Mouse (Mus musculus) CH12.LX (cell line): ENCODE results near the gene Vstm2b. TPM values are rescaled to one million over a fixed set of nuclear protein-coding genes. Genes with fewer than 3 reads are reported as not detected.

Experiments
- DNase-seq: peaks from one replicate; pipeline ENCODE4 v3.0.0-alpha.2; 2013; ENCODE audit errors: extremely low read depth
- H3K27ac ChIP-seq: 2 replicates; pipeline ENCODE4 v1.5.1; 2012; ENCODE audit warnings: low read depth, mild to moderate bottlenecking, control low read depth, moderate library complexity; ENCODE audit not compliant: insufficient read depth
- H3K27me3 ChIP-seq: replicated peaks from 2 replicates; pipeline ENCODE3; 2012; ENCODE audit warnings: inconsistent platforms
- H3K36me3 ChIP-seq, 2 experiments: replicated peaks in 1 of 2; 2 replicates each; pipeline versions ENCODE3 to v1.6.1; 2012; ENCODE audit warnings: inconsistent platforms in 1 of 2, low read length in 1 of 2, mild to moderate bottlenecking in 1 of 2, mixed read lengths in 1 of 2, moderate library complexity in 1 of 2; ENCODE audit not compliant: control insufficient read depth in 1 of 2, insufficient read depth in 1 of 2
- H3K4me1 ChIP-seq, 2 experiments: 2 replicates each; pipeline ENCODE4 v1.6.1; 2012; ENCODE audit warnings: inconsistent platforms in 1 of 2, moderate library complexity in 1 of 2; ENCODE audit not compliant: insufficient read depth in 2 of 2, control insufficient read depth in 1 of 2
- H3K4me2 ChIP-seq: 2 replicates; pipeline ENCODE4 v1.6.1; 2012; ENCODE audit warnings: low read depth, mild to moderate bottlenecking, control low read depth; ENCODE audit not compliant: poor library complexity, insufficient read depth, severe bottlenecking
- H3K4me3 ChIP-seq, 3 experiments: fragments of 150-350 bp in 1 of 3; sonication (generic) in 1 of 3; replicated peaks in 1 of 3; 2 replicates each; pipeline versions ENCODE3 to v1.5.1; 2011 to 2012; ENCODE audit warnings: low read depth in 2 of 3, low read length in 2 of 3, mild to moderate bottlenecking in 2 of 3, moderate library complexity in 2 of 3, control low read depth in 1 of 3, improper control_type of control experiment in 1 of 3, inconsistent platforms in 1 of 3, mixed read lengths in 1 of 3; ENCODE audit not compliant: poor library complexity in 1 of 3
- H3K79me2 ChIP-seq: replicated peaks from 2 replicates; pipeline ENCODE4 v1.6.1; 2012; ENCODE audit warnings: mild to moderate bottlenecking, moderate library complexity; ENCODE audit not compliant: control insufficient read depth, poor library complexity, insufficient read depth, severe bottlenecking; ENCODE audit errors: extremely low read depth
- H3K9ac ChIP-seq: 2 replicates; pipeline ENCODE4 v1.6.1; 2012; ENCODE audit warnings: low read depth, mild to moderate bottlenecking, control low read depth, moderate library complexity; ENCODE audit not compliant: insufficient read depth
- H3K9me3 ChIP-seq: replicated peaks from 2 replicates; pipeline ENCODE3; 2012; ENCODE audit warnings: low read length, inconsistent platforms, mixed read lengths
- CHD2 ChIP-seq: IDR thresholded peaks from 2 replicates; pipeline ENCODE4 v1.6.1; 2011; ENCODE audit warnings: low read length, improper control_type of control experiment
- CTCF ChIP-seq, 2 experiments: IDR thresholded peaks in 1 of 2; conservative IDR thresholded peaks in 1 of 2; 2 replicates each; pipeline ENCODE4 v1.5.1; 2011 to 2012; ENCODE audit warnings: low read depth in 2 of 2, low read length in 2 of 2, improper control_type of control experiment in 1 of 2, inconsistent platforms in 1 of 2, mild to moderate bottlenecking in 1 of 2, moderate library complexity in 1 of 2
- ELF1 ChIP-seq: IDR thresholded peaks from 2 replicates; pipeline ENCODE4 v1.6.1; 2014; ENCODE audit warnings: low read depth, mild to moderate bottlenecking, inconsistent platforms, low read length, improper control_type of control experiment
- EP300 ChIP-seq: IDR thresholded peaks from 2 replicates; pipeline ENCODE4 v1.6.1; 2011; ENCODE audit warnings: low read length, improper control_type of control experiment
- GABPA ChIP-seq: IDR thresholded peaks from 2 replicates; pipeline ENCODE4 v1.6.1; 2012; ENCODE audit warnings: low read depth, low read length, improper control_type of control experiment, inconsistent platforms; ENCODE audit not compliant: insufficient replicate concordance
- HCFC1 ChIP-seq: IDR thresholded peaks from 2 replicates; pipeline ENCODE4 v1.6.1; 2012; ENCODE audit warnings: low read depth, mild to moderate bottlenecking, inconsistent platforms, low read length, improper control_type of control experiment
- JUN ChIP-seq: IDR thresholded peaks from 2 replicates; pipeline ENCODE4 v1.6.1; 2011; ENCODE audit warnings: low read depth, mild to moderate bottlenecking, low read length, improper control_type of control experiment, moderate library complexity; ENCODE audit not compliant: insufficient read depth
- MAZ ChIP-seq: IDR thresholded peaks from 2 replicates; pipeline ENCODE4 v1.6.1; 2012; ENCODE audit warnings: low read depth, mild to moderate bottlenecking, inconsistent platforms, low read length, improper control_type of control experiment, moderate library complexity
- MXI1 ChIP-seq: IDR thresholded peaks from 2 replicates; pipeline ENCODE4 v1.6.1; 2011; ENCODE audit warnings: mild to moderate bottlenecking, low read depth, low read length, improper control_type of control experiment
- NELFE ChIP-seq: IDR thresholded peaks from 2 replicates; pipeline ENCODE4 v1.6.1; 2011; ENCODE audit warnings: low read depth, low read length, improper control_type of control experiment
- PAX5 ChIP-seq: IDR thresholded peaks from 2 replicates; pipeline ENCODE4 v1.6.1; 2012; ENCODE audit warnings: low read length, inconsistent platforms, mixed read lengths
- RAD21 ChIP-seq: IDR thresholded peaks from 2 replicates; pipeline ENCODE4 v1.6.1; 2011; ENCODE audit warnings: low read depth, mild to moderate bottlenecking, low read length, improper control_type of control experiment, moderate library complexity
- SMC3 ChIP-seq: IDR thresholded peaks from 2 replicates; pipeline ENCODE4 v1.6.1; 2011; ENCODE audit warnings: low read depth, low read length, improper control_type of control experiment
- TCF12 ChIP-seq: IDR thresholded peaks from 2 replicates; pipeline ENCODE4 v1.6.1; 2014; ENCODE audit warnings: low read depth, mild to moderate bottlenecking, inconsistent platforms, low read length, improper control_type of control experiment
- ZKSCAN1 ChIP-seq: IDR thresholded peaks from 2 replicates; pipeline ENCODE4 v1.6.1; 2012; ENCODE audit warnings: low read depth, inconsistent platforms, low read length, improper control_type of control experiment, borderline replicate concordance
- dilution Hi-C: fragments of 300-500 bp; cut with MboI; formaldehyde crosslinking; loops from 2 replicates; pipeline ENCODE4 v1.14.3; 2020; ENCODE audit warnings: low sequenced_read_pairs; ENCODE audit not compliant: extremely low pct_unique_long_range_greater_than_20kb, extremely low pct_ligation_motif_present
- in situ Hi-C: fragments of 300-500 bp; cut with MboI; formaldehyde crosslinking; loops from 3 replicates; pipeline ENCODE4 v1.14.3; 2019; ENCODE audit warnings: low sequenced_read_pairs, low pct_ligation_motif_present, low pct_unique_long_range_greater_than_20kb, mixed read lengths
- polyA plus RNA-seq: library from polyadenylated mRNA; unstranded; fragments of >175 nt; gene quantifications from 2 replicates; pipeline ENCODE4 v1.2.1, GENCODE M21; 2012; ENCODE audit warnings: low read depth; ENCODE audit not compliant: insufficient read length
- total RNA-seq, 2 experiments: library from RNA; depleted of rRNA; stranded (reverse); fragments of 300-350 nt in 1 of 2; fragments of >200 nt in 1 of 2; gene quantifications; 2 replicates each; pipeline ENCODE4 v1.2.3; 2012 to 2014

Vstm2b gene
- total and polyA plus RNA-seq, 3 experiments: not detected

DNA sequence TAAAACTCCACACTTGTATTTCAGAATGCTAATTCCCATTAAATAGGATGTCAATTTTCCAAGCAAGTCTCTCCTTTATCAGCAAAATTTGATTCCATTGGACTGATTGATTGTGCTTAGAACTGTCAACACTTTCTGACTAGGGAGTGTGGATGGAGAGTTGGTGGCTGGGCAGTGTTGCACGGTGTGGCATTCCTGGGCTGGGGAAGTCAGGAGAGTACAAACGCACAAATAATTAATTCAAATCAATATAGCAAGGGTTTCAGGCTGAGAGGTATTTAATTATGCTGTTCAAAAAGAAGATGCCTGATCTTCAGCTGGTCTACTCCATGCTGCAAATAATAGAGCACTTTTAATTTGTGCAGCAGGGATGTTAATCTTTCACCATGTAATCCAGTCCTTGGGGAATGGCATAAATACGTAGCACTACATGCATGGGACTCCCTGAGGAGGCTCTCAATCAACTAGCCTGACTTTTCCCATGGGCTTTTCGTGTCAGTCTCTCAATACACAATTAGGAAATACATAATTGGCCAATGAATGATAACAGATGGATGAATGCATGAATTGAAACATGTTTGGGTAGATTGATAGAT, 38.6 kb downstream of the Vstm2b start:
- DNase-seq: no peak
- no peaks in the 10 kb centered on the region for H3K79me2 ChIP-seq
- no peak overlapping the region for H3K27ac ChIP-seq
- in situ Hi-C loops: no loop called here
- H3K9ac ChIP-seq: no peak overlapping the region
- dilution Hi-C loops: no loop called here
- H3K9me3 ChIP-seq: no peaks in the 10 kb centered on the region
- TF ChIP-seq CHD2: no peak
- TF ChIP-seq GABPA: no peak
- TF ChIP-seq, all 38 proteins: peak for 0
- H3K4me3 ChIP-seq: no peak overlapping the region
- peaks cover 0 to 6% of the 10 kb centered on the region in 2 experiments; a peak in 1 of 4 replicates for H3K4me1 ChIP-seq
- H3K36me3 ChIP-seq: no peaks in the 10 kb centered on the region
- no peak overlapping the region for H3K4me2 ChIP-seq
- H3K27me3 ChIP-seq: no peaks in the 10 kb centered on the region

- Histone ChIP-seq H3K36me3 (no peaks in the 10 kb centered on the region), H3K79me2 (no peaks in the 10 kb centered on the region), H3K27me3 (no peaks in the 10 kb centered on the region), H3K27ac (no peak overlapping the region), H3K9me3 (no peaks in the 10 kb centered on the region), H3K4me1 (peaks cover 0 to 6% of the 10 kb centered on the region in 2 experiments; a peak in 1 of 4 replicates), H3K9ac (no peak overlapping the region), H3K4me2 (no peak overlapping the region), H3K4me3 (no peak overlapping the region)
- in situ Hi-C loops (no loop called here), dilution Hi-C loops (no loop called here)
- no peak for TF ChIP-seq NELFE
- TF ChIP-seq TCF12: no peak
- no peak for TF ChIP-seq PAX5
- TF ChIP-seq ZKSCAN1: no peak
- TF ChIP-seq EP300: no peak
- TF ChIP-seq MXI1: no peak
- TF ChIP-seq ELF1: no peak
- TF ChIP-seq HCFC1: no peak
- no peak for TF ChIP-seq JUN
- no peak for DNase-seq
Measured at GRCm38 (mm10) chr7:40939371-40939770, 41.2 kb downstream of the Vstm2b start.

- dilution Hi-C loops (no loop called here), in situ Hi-C loops (no loop called here)
- peak; percentile 29 for DNase-seq
- Histone ChIP-seq H3K4me2 (no peak overlapping the region), H3K4me1 (peaks cover 0 to 6% of the 10 kb centered on the region in 2 experiments; a peak in 1 of 4 replicates), H3K9me3 (no peaks in the 10 kb centered on the region), H3K9ac (no peak overlapping the region), H3K79me2 (no peaks in the 10 kb centered on the region), H3K4me3 (no peak overlapping the region), H3K27ac (no peak overlapping the region), H3K27me3 (no peaks in the 10 kb centered on the region), H3K36me3 (no peaks in the 10 kb centered on the region)
- TF ChIP-seq MAZ (no peak), CTCF (conservative IDR thresholded peaks at IDR 0.05 in 1 of 2, IDR thresholded peaks at IDR 0.05 in 1 of 2; ENCODE audit: low read depth in 2 of 2, low read length in 2 of 2) (peak; percentile 14 to 42; a peak in 2 of 4 replicates), RAD21 (peak; percentile 51), SMC3 (peak; percentile 11; the same call in 1 of the 2 replicates)
Measured at GRCm38 (mm10) chr7:40942233-40942935, 44.3 kb downstream of the Vstm2b start.
